Mouse (Mus musculus): ENCODE measurements around the gene Pde10a. TPM values are rescaled to one million over a fixed set of nuclear protein-coding genes. Genes with fewer than 3 reads are reported as not detected.

Pde10a gene
- total and polyA plus RNA-seq, 3 experiments = 0.04 to 0.41 (median 0.21) TPM

- no peak overlapping the region for H3K4me2 ChIP-seq (ENCODE audit: insufficient read depth, low read depth, poor library complexity, severe bottlenecking)
- dilution Hi-C loops (cut with MboI; ENCODE audit: extremely low pct_ligation_motif_present, extremely low pct_unique_long_range_greater_than_20kb, low sequenced_read_pairs) = no loop called here
- H3K27me3 ChIP-seq (replicated peaks) = no peaks in the 10 kb centered on the region
- no peaks in the 10 kb centered on the region for H3K9me3 ChIP-seq (replicated peaks; ENCODE audit: low read length)
- H3K4me1 ChIP-seq (ENCODE audit: control insufficient read depth in 1 of 2, insufficient read depth in 2 of 2) = peaks cover 0 to 12% of the 10 kb centered on the region in 2 experiments; a peak in 2 of 4 replicates
- H3K4me3 ChIP-seq (replicated peaks in 1 of 3; ENCODE audit: low read depth in 2 of 3, low read length in 2 of 3, poor library complexity in 1 of 3) = no peak overlapping the region
- TF ChIP-seq USF1 (IDR thresholded peaks at IDR 0.05; ENCODE audit: low read depth, low read length) = no peak
- no peak for TF ChIP-seq MAX (IDR thresholded peaks at IDR 0.05; ENCODE audit: low read length)
- TF ChIP-seq ZNF384 (IDR thresholded peaks at IDR 0.05; ENCODE audit: low read depth, low read length) = no peak
- no peak for TF ChIP-seq ETS1 (conservative IDR thresholded peaks at IDR 0.05; ENCODE audit: low read depth, low read length)
- TF ChIP-seq MEF2A (IDR thresholded peaks at IDR 0.05; ENCODE audit: borderline replicate concordance, low read depth, low read length) = no peak
- TF ChIP-seq NELFE (IDR thresholded peaks at IDR 0.05; ENCODE audit: low read depth, low read length) = no peak
- no peak for TF ChIP-seq POLR2A (IDR thresholded peaks at IDR 0.05; ENCODE audit: low read depth, low read length)
- no peak for TF ChIP-seq CTCF (conservative IDR thresholded peaks at IDR 0.05 in 1 of 2, IDR thresholded peaks at IDR 0.05 in 1 of 2; ENCODE audit: low read depth in 2 of 2, low read length in 2 of 2)
- TF ChIP-seq MAZ (IDR thresholded peaks at IDR 0.05; ENCODE audit: low read depth, low read length) = no peak
- TF ChIP-seq HCFC1 (IDR thresholded peaks at IDR 0.05; ENCODE audit: low read depth, low read length) = no peak
- TF ChIP-seq USF2 (conservative IDR thresholded peaks at IDR 0.05; ENCODE audit: low read depth, low read length) = no peak
- no peak for TF ChIP-seq UBTF (IDR thresholded peaks at IDR 0.05; ENCODE audit: low read depth, low read length)
- no peaks in the 10 kb centered on the region for H3K79me2 ChIP-seq (replicated peaks; ENCODE audit: control insufficient read depth, extremely low read depth, insufficient read depth, poor library complexity, severe bottlenecking)
- DNase-seq (ENCODE audit: extremely low read depth) = no peak
- H3K9ac ChIP-seq (ENCODE audit: insufficient read depth, low read depth) = no peak overlapping the region
- in situ Hi-C loops (cut with MboI; ENCODE audit: low pct_ligation_motif_present, low pct_unique_long_range_greater_than_20kb, low sequenced_read_pairs) = no loop called here
- no peaks in the 10 kb centered on the region for H3K36me3 ChIP-seq (replicated peaks in 1 of 2; ENCODE audit: control insufficient read depth in 1 of 2, insufficient read depth in 1 of 2, low read length in 1 of 2)
- no peak overlapping the region for H3K27ac ChIP-seq (ENCODE audit: insufficient read depth, low read depth)
These were observed 322.4 kb downstream of the Pde10a start for GRCm38 (mm10) chr17:8847558-8847957.

- no peaks in the 10 kb centered on the region for H3K36me3 ChIP-seq (replicated peaks in 1 of 2; ENCODE audit: control insufficient read depth in 1 of 2, insufficient read depth in 1 of 2, low read length in 1 of 2)
- H3K79me2 ChIP-seq (replicated peaks; ENCODE audit: control insufficient read depth, extremely low read depth, insufficient read depth, poor library complexity, severe bottlenecking) = no peaks in the 10 kb centered on the region
- dilution Hi-C loops (cut with MboI; ENCODE audit: extremely low pct_ligation_motif_present, extremely low pct_unique_long_range_greater_than_20kb, low sequenced_read_pairs) = no loop called here
- H3K4me3 ChIP-seq (replicated peaks in 1 of 3; ENCODE audit: low read depth in 2 of 3, low read length in 2 of 3, poor library complexity in 1 of 3) = no peak overlapping the region
- no peaks in the 10 kb centered on the region for H3K27me3 ChIP-seq (replicated peaks)
- DNase-seq (ENCODE audit: extremely low read depth) = no peak
- no peaks in the 10 kb centered on the region for H3K9me3 ChIP-seq (replicated peaks; ENCODE audit: low read length)
- H3K4me1 ChIP-seq (ENCODE audit: control insufficient read depth in 1 of 2, insufficient read depth in 2 of 2) = peaks cover 2 to 13% of the 10 kb centered on the region in 2 experiments; a peak in 3 of 4 replicates
- no peak overlapping the region for H3K4me2 ChIP-seq (ENCODE audit: insufficient read depth, low read depth, poor library complexity, severe bottlenecking)
- TF ChIP-seq BHLHE40 (IDR thresholded peaks at IDR 0.05; ENCODE audit: low read depth, low read length) (no peak), E2F4 (IDR thresholded peaks at IDR 0.05; ENCODE audit: insufficient replicate concordance, low read depth, low read length) (no peak), ETS1 (conservative IDR thresholded peaks at IDR 0.05; ENCODE audit: low read depth, low read length) (no peak), ZNF384 (IDR thresholded peaks at IDR 0.05; ENCODE audit: low read depth, low read length) (no peak), ZC3H11A (IDR thresholded peaks at IDR 0.05; ENCODE audit: low read depth, low read length) (no peak), ZKSCAN1 (IDR thresholded peaks at IDR 0.05; ENCODE audit: borderline replicate concordance, low read depth, low read length) (no peak)
- H3K27ac ChIP-seq (ENCODE audit: insufficient read depth, low read depth) = no peak overlapping the region
- in situ Hi-C loops (cut with MboI; ENCODE audit: low pct_ligation_motif_present, low pct_unique_long_range_greater_than_20kb, low sequenced_read_pairs) = no loop called here
- H3K9ac ChIP-seq (ENCODE audit: insufficient read depth, low read depth) = no peak overlapping the region
These were observed 326.7 kb downstream of the Pde10a start for GRCm38 (mm10) chr17:8851846-8852245.

Data from CH12.LX (cell line).